Comparison of ENCODE assay signal across 8 mouse cellular contexts in genomic region chr9:50452303-50452775, GRCm38 (mm10). TPM values are rescaled to one million over a fixed set of nuclear protein-coding genes. Genes with fewer than 3 reads are reported as not detected.
DNase-seq lines count a peak whose midpoint lies in the region; ATAC-seq lines count a peak whose summit lies in the region.

No protein-coding gene starts in this region.

- peak overlapping the region; percentile 69 for H3K27ac ChIP-seq in hindbrain, embryonic 13.5 days

- H3K4me1 ChIP-seq in hindbrain, embryonic 13.5 days (replicated peaks): peaks cover 17% of the 10 kb centered on the region

- H3K4me2 ChIP-seq in hindbrain, embryonic 13.5 days: peak overlapping the region; percentile 41

- DNase-seq in NIH3T3 (ENCODE audit: low read depth): peak; percentile 82
- DNase-seq in cerebellum, adult 9-11 months: peak; percentile 77
- DNase-seq in frontal cortex, postnatal 10 days (ENCODE audit: low spot score in 2 of 2): peak; percentile 73 to 85
- peak; percentile 88 to 90 for DNase-seq in layer of hippocampus, postnatal 14 days (ENCODE audit: low spot score in 2 of 2)
- peak; percentile 92 for DNase-seq in lung, postnatal 10 days
- DNase-seq in ovary, postnatal 36 days (ENCODE audit: low spot score): peak; percentile 81
- DNase-seq in thymus, postnatal 14 days: peak; percentile 90

- no peak overlapping the region for H3K4me3 ChIP-seq in hindbrain, embryonic 13.5 days

- 0 out of 2 replicates have a peak, but pooled peaks have one; percentile 39 for ATAC-seq in hindbrain, embryonic 13.5 days (ENCODE audit: low FRiP score)

- WGBS in hindbrain, embryonic 13.5 days: 18% methylated on average over 10 of the region's 10 CpGs

- no peaks in the 10 kb centered on the region for H3K27me3 ChIP-seq in hindbrain, embryonic 13.5 days

- no peaks in the 10 kb centered on the region for H3K9me3 ChIP-seq in hindbrain, embryonic 13.5 days

- peak overlapping the region; percentile 35; the same call in 1 of the 2 replicates for H3K9ac ChIP-seq in hindbrain, embryonic 13.5 days

- no peaks in the 10 kb centered on the region for H3K36me3 ChIP-seq in hindbrain, embryonic 13.5 days

RNA-seq across cellular contexts. Expression of gene Plet1, which starts 42.0 kb away (rescaled TPM):
- polyA plus RNA-seq in hindbrain, embryonic 13.5 days (2015; fragmentation: Nextera tagmentation; extraction: Ambion mirVana): 0.48 and 0.63 TPM in 2 replicates
- under 1 TPM in 1 of 2 experiments, not detected in 1; 0.38 TPM for total RNA-seq in layer of hippocampus, postnatal 14 days (2021)
